Mouse (Mus musculus) heart, adult 2 months (tissue): ENCODE measurements around the gene Mmp10. TPM values are rescaled to one million over a fixed set of nuclear protein-coding genes. Genes with fewer than 3 reads are reported as not detected.

Source experiments
- DNase-seq, 2 experiments: peaks; one replicate each; pipeline ENCODE4 v3.0.0; 2021
- H3K27ac ChIP-seq: fragments of 200-600 bp; 2 replicates; pipeline ENCODE4 v1.8.1; 2022
- H3K27me3 ChIP-seq: fragments of 200-500 bp; 2 replicates; pipeline ENCODE4 v1.6.1; 2012; ENCODE audit warnings: mild to moderate bottlenecking, low read length, inconsistent platforms, mixed read lengths; ENCODE audit not compliant: control insufficient read depth, insufficient read depth
- H3K36me3 ChIP-seq: fragments of 200-500 bp; 2 replicates; pipeline ENCODE4 v1.6.1; 2012; ENCODE audit warnings: low read length, inconsistent platforms; ENCODE audit not compliant: control insufficient read depth, insufficient read depth
- H3K4me1 ChIP-seq: fragments of 200-500 bp; 2 replicates; pipeline ENCODE4 v1.6.1; 2011; ENCODE audit warnings: low read length; ENCODE audit not compliant: control insufficient read depth, insufficient read depth
- H3K4me3 ChIP-seq: fragments of 200-600 bp; 2 replicates; pipeline ENCODE4 v1.8.1; 2022
- H3K79me2 ChIP-seq: fragments of 200-500 bp; replicated peaks from 2 replicates; pipeline ENCODE4 v1.6.1; 2012; ENCODE audit warnings: mild to moderate bottlenecking, inconsistent platforms, low read length, moderate library complexity, mixed read lengths; ENCODE audit not compliant: control insufficient read depth, insufficient read depth
- H3K9ac ChIP-seq: fragments of 200-500 bp; 2 replicates; pipeline ENCODE4 v1.6.1; 2012; ENCODE audit warnings: low read depth, mild to moderate bottlenecking, control low read depth, inconsistent platforms, low read length, mixed read lengths
- CTCF ChIP-seq: fragments of 200-600 bp; IDR thresholded peaks from 2 replicates; pipeline ENCODE4 v1.8.1; 2022; ENCODE audit warnings: antibody characterized with exemption, mild to moderate bottlenecking, moderate library complexity
- EP300 ChIP-seq: fragments of 200-500 bp; IDR thresholded peaks from 2 replicates; pipeline ENCODE4 v1.6.1; 2011; ENCODE audit warnings: low read depth, low read length, control low read depth; ENCODE audit not compliant: insufficient read depth
- POLR2A ChIP-seq: fragments of 200-500 bp; IDR thresholded peaks from 2 replicates; pipeline ENCODE4 v1.6.1; 2011; ENCODE audit warnings: mild to moderate bottlenecking, low read depth, low read length, control low read depth; ENCODE audit not compliant: insufficient read depth
- WGBS: fragments of 180-500 bp; shearing (Covaris S2); methylation state at CpG from one replicate; pipeline ENCODE4 v1.1.7; 2018; 5-methylcytosine and 5-hydroxymethylcytosine counted together
- intact Hi-C: fragments of 180-260 bp; cut with DNase I; formaldehyde crosslinking; loops from one replicate; pipeline ENCODE4 v1.15.1; 2025
- polyA plus RNA-seq: library from polyadenylated mRNA; depleted of rRNA; stranded (reverse); fragments of >200 nt; gene quantifications from 2 replicates; pipeline ENCODE4 v1.2.3, GENCODE M21; 2012
- total RNA-seq, 2 experiments: library from RNA; stranded (reverse); gene quantifications; 2 replicates each; pipeline ENCODE4 v1.2.3; 2021

Mmp10 gene
- total and polyA plus RNA-seq, 3 experiments = not detected

GRCm38 (mm10) chr9:7509619-7510233 is 7.6 kb downstream of the Mmp10 start:
- 85% methylated on average over 10 of the region's 10 CpGs for WGBS
- no peak overlapping the region for H3K4me3 ChIP-seq
- H3K79me2 ChIP-seq = no peaks in the 10 kb centered on the region
- no peak overlapping the region for H3K9ac ChIP-seq
- no peaks in the 10 kb centered on the region for H3K27me3 ChIP-seq
- no peaks in the 10 kb centered on the region for H3K4me1 ChIP-seq
- DNase-seq = no peak
- no peaks in the 10 kb centered on the region for H3K36me3 ChIP-seq
- no peak overlapping the region for H3K27ac ChIP-seq
- TF ChIP-seq EP300 (no peak), POLR2A (no peak), CTCF (no peak)
- intact Hi-C loops = no loop called here

- H3K9ac ChIP-seq = no peak overlapping the region
- H3K4me3 ChIP-seq = no peak overlapping the region
- TF ChIP-seq CTCF (no peak), EP300 (no peak), POLR2A (no peak)
- no peaks in the 10 kb centered on the region for H3K36me3 ChIP-seq
- H3K27me3 ChIP-seq = no peaks in the 10 kb centered on the region
- WGBS = 70% methylated on average over 4 of the region's 4 CpGs
- intact Hi-C loops = no loop called here
- no peaks in the 10 kb centered on the region for H3K4me1 ChIP-seq
- no peaks in the 10 kb centered on the region for H3K79me2 ChIP-seq
- no peak for DNase-seq
- no peak overlapping the region for H3K27ac ChIP-seq
These were observed 15.9 kb downstream of the Mmp10 start for GRCm38 (mm10) chr9:7517944-7518571.

GRCm38 (mm10) chr9:7526255-7526940 is 24.2 kb downstream of the Mmp10 start:
- DNase-seq = no peak
- no peak overlapping the region for H3K9ac ChIP-seq
- no peaks in the 10 kb centered on the region for H3K79me2 ChIP-seq
- H3K4me1 ChIP-seq = no peaks in the 10 kb centered on the region
- H3K27me3 ChIP-seq = no peaks in the 10 kb centered on the region
- H3K4me3 ChIP-seq = no peak overlapping the region
- no peaks in the 10 kb centered on the region for H3K36me3 ChIP-seq
- TF ChIP-seq POLR2A (no peak), EP300 (no peak), CTCF (no peak)
- H3K27ac ChIP-seq = no peak overlapping the region
- WGBS = 69% methylated on average over 4 of the region's 4 CpGs
- intact Hi-C loops = no loop called here

- DNase-seq = no peak
- Histone ChIP-seq H3K79me2 (no peaks in the 10 kb centered on the region), H3K9ac (no peak overlapping the region), H3K4me1 (peaks cover 1% of the 10 kb centered on the region), H3K27ac (no peak overlapping the region), H3K27me3 (no peaks in the 10 kb centered on the region), H3K36me3 (no peaks in the 10 kb centered on the region), H3K4me3 (no peak overlapping the region)
- intact Hi-C loops = no loop called here
- TF ChIP-seq CTCF (no peak), POLR2A (no peak), EP300 (no peak)
These were observed 40.6 kb downstream of the Mmp10 start for GRCm38 (mm10) chr9:7542763-7543162.

GRCm38 (mm10) chr9:7544923-7545457 is 42.8 kb downstream of the Mmp10 start:
- H3K36me3 ChIP-seq = no peaks in the 10 kb centered on the region
- H3K4me1 ChIP-seq = peaks cover 1% of the 10 kb centered on the region
- H3K9ac ChIP-seq = no peak overlapping the region
- no peak overlapping the region for H3K27ac ChIP-seq
- peak in 1 of 2 experiments; percentile 3 for DNase-seq
- WGBS = 35% methylated on average over 1 of the region's 1 CpGs
- intact Hi-C loops = no loop called here
- no peak overlapping the region for H3K4me3 ChIP-seq
- no peaks in the 10 kb centered on the region for H3K27me3 ChIP-seq
- H3K79me2 ChIP-seq = no peaks in the 10 kb centered on the region
- no peak for TF ChIP-seq EP300
- no peak for TF ChIP-seq POLR2A
- no peak for TF ChIP-seq CTCF

DNA sequence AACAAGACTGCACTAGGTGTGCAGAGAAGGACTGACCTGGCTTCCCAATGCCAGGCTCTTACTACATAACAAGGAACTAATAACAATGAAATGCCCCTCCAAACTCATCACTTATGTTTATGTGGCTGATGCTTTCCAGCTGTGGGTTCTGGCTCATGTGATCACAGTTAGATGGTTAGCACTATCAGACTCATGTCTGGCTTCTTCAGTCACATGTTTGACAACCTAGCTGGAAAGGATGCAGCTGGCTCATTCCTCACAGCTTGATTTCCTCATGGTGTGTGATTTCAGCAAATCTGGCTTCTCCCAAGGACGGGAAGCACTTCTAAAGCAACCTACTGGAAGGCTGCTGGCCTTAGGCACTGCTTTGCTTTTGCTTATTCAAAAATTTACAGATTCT is 43.3 kb downstream of the Mmp10 start:
- H3K27me3 ChIP-seq = no peaks in the 10 kb centered on the region
- WGBS = 23% methylated on average over 1 of the region's 1 CpGs
- peak; percentile 55 to 65 for DNase-seq
- peaks cover 1% of the 10 kb centered on the region for H3K4me1 ChIP-seq
- H3K36me3 ChIP-seq = no peaks in the 10 kb centered on the region
- no peak overlapping the region for H3K9ac ChIP-seq
- no peak overlapping the region for H3K4me3 ChIP-seq
- H3K27ac ChIP-seq = no peak overlapping the region
- H3K79me2 ChIP-seq = no peaks in the 10 kb centered on the region
- intact Hi-C loops = no loop called here
- no peak for TF ChIP-seq POLR2A
- no peak for TF ChIP-seq CTCF
- TF ChIP-seq EP300 = 0 out of 2 replicates have a peak, but pooled peaks have one; percentile 29
